Mouse (Mus musculus): ENCODE data around the gene Atxn3.
"Not testable (repeated sequence)": the region's sequence is repeated elsewhere in the genome, so short reads cannot be mapped to it uniquely, and the experiment has no call there.

Gene Atxn3

GRCm38 (mm10) chr12:101957079-101957941, 736 bp downstream of the Atxn3 start:
- DNase-seq: peak; percentile 4 to 6

DNA sequence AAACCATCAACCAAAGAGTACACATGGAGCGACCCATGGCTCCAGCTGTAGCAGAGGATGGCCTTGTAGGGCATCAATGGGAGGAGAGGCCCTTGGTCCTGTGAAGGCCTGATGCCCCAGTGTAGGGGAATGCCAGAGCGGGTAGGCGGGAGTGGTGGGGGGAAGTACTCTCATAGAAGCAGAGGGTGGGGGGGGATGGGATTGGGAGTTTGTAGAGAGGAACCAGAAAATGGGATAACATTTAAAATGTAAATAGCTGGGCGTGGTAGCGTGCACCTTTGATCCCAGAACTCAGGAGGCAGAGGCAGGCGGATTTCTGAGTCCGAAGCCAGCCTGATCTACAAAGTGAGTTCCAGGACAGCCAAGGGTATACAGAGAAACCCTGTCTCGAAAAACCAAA, 2.2 kb downstream of the Atxn3 start:
- DNase-seq: not testable (repeated sequence)

DNA sequence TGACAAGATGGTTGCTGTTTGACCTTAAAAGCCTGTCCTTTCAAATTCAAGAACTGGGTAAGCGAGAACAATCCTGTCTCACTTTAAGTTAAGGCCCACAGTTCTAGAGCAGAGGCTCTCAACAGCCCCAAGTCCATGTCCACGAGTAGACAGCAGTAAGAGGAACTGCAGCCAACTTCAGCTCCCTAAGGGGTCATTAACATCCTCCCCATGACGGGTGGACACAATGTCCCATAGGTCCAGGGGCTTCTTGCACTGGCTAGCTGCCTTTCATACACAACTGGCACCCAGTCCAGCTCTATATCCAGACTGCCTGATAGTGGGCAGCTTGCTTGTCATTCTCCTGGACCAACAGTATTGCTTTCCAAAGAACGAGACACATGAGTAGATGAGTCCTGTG, 9.2 kb downstream of the Atxn3 start:
- no peak for DNase-seq

GRCm38 (mm10) chr12:101947986-101948385, 10.1 kb downstream of the Atxn3 start:
- no peak for DNase-seq

- DNase-seq: no peak
Observed at GRCm38 (mm10) chr12:101937572-101937971, 20.5 kb downstream of the Atxn3 start.

DNA sequence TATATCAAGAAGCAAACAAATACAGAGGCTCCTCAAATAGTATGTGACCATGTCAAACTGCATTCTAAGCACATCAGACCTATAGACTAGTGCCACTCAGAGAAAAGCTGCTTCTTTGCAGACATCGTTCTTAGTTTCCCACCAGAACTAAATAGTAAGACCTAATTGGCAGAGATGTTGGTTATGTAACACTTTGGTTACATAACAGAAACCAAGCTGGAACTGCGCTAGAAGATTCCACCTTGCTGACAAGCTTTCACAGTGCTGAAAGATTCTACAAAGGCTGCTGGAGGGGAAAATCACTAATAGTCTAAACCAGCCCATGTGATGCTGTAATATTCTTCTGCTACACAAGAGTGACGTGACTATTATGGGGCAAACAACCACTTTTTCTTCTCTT, 22.8 kb downstream of the Atxn3 start:
- peak in 1 of 2 experiments; percentile 9 for DNase-seq

DNA sequence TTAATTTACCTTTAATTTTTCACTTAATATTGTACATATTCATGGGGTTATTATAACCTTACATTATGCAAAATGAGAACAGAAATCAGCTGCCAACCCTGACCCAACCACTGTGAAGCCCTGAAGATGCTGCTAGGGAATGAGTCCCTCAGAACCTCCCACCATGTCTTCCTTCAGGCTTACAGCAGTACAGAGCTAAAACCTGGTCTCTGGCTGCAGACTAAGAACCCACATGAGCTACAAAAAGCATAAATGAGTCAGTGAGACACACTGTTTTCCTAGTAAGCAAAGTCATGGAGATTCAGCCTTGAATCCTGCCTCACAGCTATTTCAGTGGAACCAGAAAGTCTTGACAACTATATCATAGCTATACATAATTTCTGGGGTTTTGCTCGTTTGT, 29.6 kb downstream of the Atxn3 start:
- no peak for DNase-seq

DNA sequence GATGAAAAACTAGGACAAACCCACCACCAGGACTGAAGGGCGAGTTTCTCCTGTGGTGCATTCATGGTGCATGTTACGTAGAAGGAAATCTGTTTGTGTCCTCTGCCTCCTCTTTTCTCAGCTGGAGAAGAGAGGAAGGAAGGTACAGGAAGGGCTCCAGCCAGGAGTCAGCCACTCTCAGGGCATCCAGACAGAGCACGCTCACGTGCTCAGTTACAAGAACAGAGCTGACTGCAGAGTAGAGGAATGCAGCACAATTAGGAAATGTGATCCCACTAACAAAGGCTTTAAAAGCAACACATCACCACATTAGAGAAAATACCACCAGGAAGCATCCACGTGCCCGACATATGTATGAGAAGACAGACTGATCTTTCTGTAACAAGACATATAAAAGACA, 35.7 kb downstream of the Atxn3 start:
- DNase-seq: no peak

DNA sequence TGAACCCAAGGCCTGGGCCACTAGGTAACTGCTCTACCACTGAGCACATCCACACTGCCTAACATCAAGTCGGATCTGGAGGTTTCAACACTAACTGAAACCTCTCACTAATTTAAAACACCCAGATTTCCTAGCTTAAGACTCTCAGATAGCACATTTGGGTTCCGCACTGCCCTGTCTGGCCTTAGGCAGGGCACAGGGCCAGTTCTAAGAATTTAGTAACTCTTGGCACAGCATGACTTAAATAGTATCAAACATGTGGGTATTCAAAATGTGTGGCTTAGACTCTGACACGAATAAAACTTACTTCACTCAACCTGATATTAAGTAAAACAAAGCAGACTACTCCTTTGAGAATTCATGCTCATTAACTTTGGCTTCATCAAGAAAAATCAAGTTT, 38.2 kb downstream of the Atxn3 start:
- DNase-seq: no peak

- DNase-seq: no peak
Observed at GRCm38 (mm10) chr12:101917165-101917564, 40.9 kb downstream of the Atxn3 start.

- peak; percentile 90 to 93 for DNase-seq
Observed at GRCm38 (mm10) chr12:101912626-101913490, 45.2 kb downstream of the Atxn3 start, which contains the start of gene Trip11. Trip11 (minus strand) TSS chr12:101913267.

DNA sequence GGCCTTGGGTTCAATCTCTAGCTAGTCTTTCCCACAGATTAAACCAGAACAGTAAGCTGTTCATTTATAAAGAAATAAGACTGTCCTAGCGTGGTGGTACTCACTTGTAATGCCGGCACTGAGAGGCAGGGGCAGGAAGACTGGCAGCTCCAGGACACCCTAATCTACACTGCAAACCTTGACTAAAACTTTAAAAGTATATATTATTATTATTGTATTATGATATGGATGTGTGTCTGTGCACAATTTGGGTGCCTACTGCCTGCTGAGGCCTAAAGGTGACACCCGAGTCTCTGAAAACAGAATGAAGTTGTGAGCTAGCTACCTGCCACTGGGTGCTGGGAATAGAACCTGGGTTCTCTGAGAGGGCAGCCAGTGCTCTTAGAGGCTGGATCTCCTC, 46.7 kb downstream of the Atxn3 start:
- no peak for DNase-seq

- DNase-seq: no peak
Observed at GRCm38 (mm10) chr12:101910360-101910759, 47.7 kb downstream of the Atxn3 start.

GRCm38 (mm10) chr12:101905817-101906216, 52.2 kb downstream of the Atxn3 start:
- DNase-seq: no peak

DNA sequence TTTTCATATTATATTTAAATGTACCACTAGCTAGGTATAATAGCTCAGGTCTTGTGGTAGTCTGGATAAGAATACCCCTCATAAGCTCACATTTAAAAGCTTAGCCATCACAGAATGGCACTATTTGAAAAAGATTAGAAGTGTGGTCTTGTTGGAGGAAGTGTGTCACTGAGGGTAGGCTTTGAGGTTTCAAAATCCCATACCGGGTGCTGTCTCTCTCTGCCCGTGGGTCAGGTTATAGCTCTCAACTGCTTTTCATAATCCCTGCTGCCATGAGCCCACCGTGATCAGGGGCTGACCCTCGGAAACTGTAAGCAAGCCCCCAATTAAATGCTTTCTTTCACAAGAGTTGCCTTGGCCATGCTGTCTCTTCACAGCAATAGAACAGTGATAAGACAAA, 53.1 kb downstream of the Atxn3 start:
- no peak for DNase-seq

GRCm38 (mm10) chr12:101904170-101904569, 53.9 kb downstream of the Atxn3 start:
- DNase-seq: no peak

DNA sequence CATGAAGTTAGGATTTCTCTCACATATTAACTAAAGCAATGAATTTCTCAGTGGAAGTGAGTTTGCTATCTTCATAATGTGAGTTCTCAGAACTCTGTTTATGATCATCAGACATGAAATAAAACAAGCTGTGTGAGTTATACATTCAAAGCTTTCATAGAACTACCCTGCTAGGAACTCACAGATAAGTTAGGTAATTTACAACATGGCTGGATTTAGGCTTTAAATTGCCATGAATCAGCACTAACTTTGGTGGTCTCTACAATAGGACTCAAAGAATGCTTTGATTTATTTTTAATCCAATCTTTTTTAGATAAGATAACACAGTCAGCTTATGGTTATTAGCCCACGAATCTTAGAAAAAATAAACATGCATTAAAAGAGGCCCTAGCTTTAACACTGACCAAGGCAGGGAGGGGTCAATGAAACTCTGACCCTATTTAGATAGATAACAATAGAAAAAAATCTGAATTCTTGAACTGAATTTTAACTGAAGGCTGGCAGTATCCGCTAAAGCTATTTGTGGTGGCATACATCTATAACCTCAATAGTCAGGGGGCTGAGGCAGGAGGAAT, 58.3 kb downstream of the Atxn3 start:
- no peak for DNase-seq

GRCm38 (mm10) chr12:101898966-101899365, 59.1 kb downstream of the Atxn3 start:
- no peak for DNase-seq

- no peak for DNase-seq
Observed at GRCm38 (mm10) chr12:101897113-101897512, 60.9 kb downstream of the Atxn3 start.

- DNase-seq: no peak
Observed at GRCm38 (mm10) chr12:101893296-101893695, 64.8 kb downstream of the Atxn3 start.

GRCm38 (mm10) chr12:101892832-101893231, 65.2 kb downstream of the Atxn3 start:
- DNase-seq: no peak

DNA sequence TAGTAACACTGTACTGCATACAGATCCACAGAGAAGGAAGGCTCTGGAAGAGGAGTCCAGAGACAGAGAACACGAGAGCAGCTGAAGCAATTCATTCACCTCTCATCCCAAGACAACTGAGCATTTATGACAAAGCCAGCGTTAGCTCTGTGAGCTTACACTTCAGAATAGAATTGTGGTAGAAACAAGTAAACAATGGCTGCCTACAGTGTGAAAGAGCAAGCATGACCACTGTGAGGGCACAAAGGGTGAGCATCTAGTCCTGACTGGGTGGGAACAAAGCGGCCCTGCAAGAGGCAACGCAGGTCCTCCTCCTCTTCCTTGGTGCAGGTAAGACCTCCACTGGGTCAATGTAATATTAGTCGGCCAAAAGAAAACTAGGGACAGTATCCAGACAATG, 67.0 kb downstream of the Atxn3 start:
- no peak for DNase-seq

DNA sequence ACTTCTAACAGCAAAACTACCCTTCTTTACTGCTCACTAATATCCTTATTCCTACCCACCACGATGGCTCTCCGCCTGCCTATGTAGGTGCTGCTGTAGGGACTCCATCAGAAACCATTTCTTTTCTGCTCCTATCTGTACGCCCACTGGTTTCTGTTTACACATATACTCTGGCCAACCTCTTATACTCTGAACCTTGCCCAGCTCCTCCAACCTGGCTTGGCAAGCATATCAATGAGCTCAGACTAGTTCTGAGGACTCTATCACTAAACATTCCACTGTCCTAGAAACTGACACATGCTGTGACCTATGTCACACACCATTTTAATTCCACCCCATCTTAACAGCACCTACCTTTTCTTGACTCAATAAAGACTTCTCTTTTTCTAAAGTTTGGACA, 68.7 kb downstream of the Atxn3 start:
- peak; percentile 22 to 48 for DNase-seq
